Mouse (Mus musculus) macrophage (primary cell): ENCODE measurements around the gene Spata1. TPM values are rescaled to one million over a fixed set of nuclear protein-coding genes. Genes with fewer than 3 reads are reported as not detected.
"Not testable (repeated sequence)": the region's sequence is repeated elsewhere in the genome, so short reads cannot be mapped to it uniquely, and the experiment has no call there.

Source experiments
- H3K27ac ChIP-seq: fragments of 350-480 bp; formaldehyde crosslinking; 2 replicates; pipeline ENCODE4 v1.9.0; 2021
- H3K36me3 ChIP-seq: fragments of 350-480 bp; formaldehyde crosslinking; 2 replicates; pipeline ENCODE4 v1.9.0; 2021; ENCODE audit errors: inconsistent target
- H3K4me3 ChIP-seq: fragments of 350-480 bp; formaldehyde crosslinking; 2 replicates; pipeline ENCODE4 v1.9.0; 2021; ENCODE audit errors: inconsistent target
- H3K79me2 ChIP-seq: fragments of 350-480 bp; formaldehyde crosslinking; 2 replicates; pipeline ENCODE4 v1.9.0; 2021; ENCODE audit errors: inconsistent target
- WGBS: methylation state at CpG from one replicate; pipeline ENCODE4 v1.1.7; 2026; ENCODE audit warnings: inconsistent platforms; ENCODE audit not compliant: missing documents; 5-methylcytosine and 5-hydroxymethylcytosine counted together
- polyA plus RNA-seq: library from polyadenylated mRNA; stranded (reverse); fragments of 250-400 nt; gene quantifications from 3 replicates; pipeline ENCODE4 v1.2.4, GENCODE M21; 2018; ENCODE audit warnings: inconsistent platforms

The Spata1 gene
- polyA plus RNA-seq, 1 experiment from 2014 or later = 3.2 TPM

DNA sequence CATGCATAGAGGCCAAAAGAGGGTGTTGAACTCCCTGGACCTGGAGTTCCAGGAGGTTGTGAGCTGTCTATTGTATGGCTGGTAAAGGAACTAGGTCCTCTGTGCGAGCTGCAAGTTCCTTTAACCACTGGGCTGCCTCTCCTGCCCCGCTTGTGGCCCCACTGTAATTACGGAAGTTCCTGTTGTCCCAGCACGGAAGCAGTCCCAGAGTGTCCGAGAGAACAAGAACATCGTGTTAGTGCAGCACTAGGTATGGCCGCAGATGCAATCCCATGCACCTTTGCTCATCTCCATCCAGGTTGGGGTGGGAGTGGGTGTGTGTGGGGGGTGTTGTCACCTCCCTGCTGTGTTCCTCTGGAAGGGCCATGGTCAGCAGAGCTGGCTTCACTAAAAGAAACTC lies 54.7 kb downstream of the Spata1 start:
- H3K4me3 ChIP-seq = no peak overlapping the region
- H3K36me3 ChIP-seq = no peaks in the 10 kb centered on the region
- H3K27ac ChIP-seq = peak overlapping the region; percentile 37
- H3K79me2 ChIP-seq = no peaks in the 10 kb centered on the region
- 68% methylated on average over 7 of the region's 7 CpGs for WGBS

DNA sequence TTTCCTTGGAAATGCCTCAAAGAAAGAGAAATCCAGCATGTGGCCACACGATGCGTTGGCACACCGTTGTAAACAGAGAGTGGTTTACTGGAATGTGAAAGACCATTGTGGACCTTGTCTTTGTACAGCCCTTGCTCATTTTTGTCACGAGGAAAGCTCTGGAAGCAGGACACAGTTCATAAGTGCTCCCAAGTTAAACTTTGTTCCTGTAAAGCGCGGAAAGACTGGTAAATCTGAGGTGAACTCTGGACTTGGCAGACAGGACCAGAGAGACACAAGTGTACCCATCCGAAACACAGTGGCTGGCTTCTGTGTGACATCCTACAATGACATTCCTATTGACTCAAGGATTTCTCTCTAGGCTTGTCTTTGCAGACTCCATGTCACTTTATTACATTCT lies 56.2 kb downstream of the Spata1 start:
- no peak overlapping the region for H3K27ac ChIP-seq
- no peaks in the 10 kb centered on the region for H3K36me3 ChIP-seq
- no peak overlapping the region for H3K4me3 ChIP-seq
- no peaks in the 10 kb centered on the region for H3K79me2 ChIP-seq
- 97% methylated on average over 7 of the region's 7 CpGs for WGBS

DNA sequence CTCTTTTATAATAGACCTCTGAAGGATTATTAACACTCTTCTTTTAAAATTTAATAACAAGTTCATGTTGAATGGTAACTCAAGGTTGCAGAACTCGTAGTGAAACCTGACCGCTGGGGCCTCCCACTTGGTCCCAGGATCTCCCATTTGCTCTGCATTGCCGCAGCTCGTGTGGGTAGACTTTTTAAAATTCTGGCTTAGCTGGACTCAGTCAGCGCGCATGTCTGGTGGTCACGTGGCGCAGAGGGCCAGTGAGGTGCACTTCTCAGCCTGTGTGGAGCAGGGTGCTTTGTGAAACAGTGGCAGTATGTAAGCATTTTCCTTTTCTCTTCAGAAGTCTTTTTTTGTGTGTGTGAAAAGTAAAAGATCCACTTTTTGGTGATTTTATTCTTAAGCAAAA lies 56.6 kb downstream of the Spata1 start:
- H3K27ac ChIP-seq = no peak overlapping the region
- H3K36me3 ChIP-seq = no peaks in the 10 kb centered on the region
- 95% methylated on average over 8 of the region's 8 CpGs for WGBS

DNA sequence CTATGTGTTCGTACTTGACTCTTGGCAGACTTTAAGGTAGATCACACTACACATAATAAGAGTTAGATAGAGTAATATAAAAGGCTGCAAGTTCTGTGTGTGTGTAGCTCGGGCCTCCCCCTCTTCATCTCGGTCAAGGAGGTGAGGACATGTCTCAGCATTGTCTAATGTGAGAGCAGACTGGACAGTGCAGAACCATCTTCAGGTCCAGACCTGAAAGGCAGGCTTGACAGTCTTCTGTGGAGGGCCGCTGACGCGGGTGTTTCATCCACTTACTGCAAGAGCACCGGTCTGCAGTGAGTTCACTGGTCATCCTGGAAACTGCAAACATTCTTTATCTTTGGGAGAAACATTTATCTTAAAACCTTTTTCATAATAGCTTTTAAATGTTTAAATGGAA lies 57.1 kb downstream of the Spata1 start:
- H3K79me2 ChIP-seq = no peaks in the 10 kb centered on the region
- no peak overlapping the region for H3K27ac ChIP-seq
- H3K4me3 ChIP-seq = no peak overlapping the region
- WGBS = 95% methylated on average over 7 of the region's 7 CpGs
- no peaks in the 10 kb centered on the region for H3K36me3 ChIP-seq

More for the DNA sequence above, 56.6 kb downstream of the Spata1 start:
- H3K4me3 ChIP-seq = no peak overlapping the region
- no peaks in the 10 kb centered on the region for H3K79me2 ChIP-seq

DNA sequence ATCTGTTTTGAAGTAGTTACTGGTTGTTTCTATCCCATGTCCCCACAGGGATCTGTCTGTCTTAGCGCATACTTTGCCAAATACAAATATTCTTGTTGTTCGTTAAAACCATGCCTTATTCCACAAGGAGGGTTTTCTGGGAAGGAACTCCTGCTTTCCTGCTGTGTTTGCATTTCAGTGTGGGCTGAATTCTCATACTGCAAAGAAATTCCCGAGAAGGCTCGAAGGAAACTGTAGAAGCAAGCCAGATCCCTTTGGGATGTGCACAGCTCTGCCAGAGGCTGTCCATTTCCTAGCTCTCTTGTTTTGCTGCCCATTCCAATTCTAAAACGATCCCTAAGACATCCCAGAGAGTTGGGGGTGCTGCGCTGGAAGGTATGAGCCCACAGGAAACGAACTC lies 59.1 kb downstream of the Spata1 start:
- WGBS = 89% methylated on average over 7 of the region's 7 CpGs
- Histone ChIP-seq H3K4me3 (no peak overlapping the region), H3K27ac (no peak overlapping the region), H3K36me3 (no peaks in the 10 kb centered on the region), H3K79me2 (no peaks in the 10 kb centered on the region)

DNA sequence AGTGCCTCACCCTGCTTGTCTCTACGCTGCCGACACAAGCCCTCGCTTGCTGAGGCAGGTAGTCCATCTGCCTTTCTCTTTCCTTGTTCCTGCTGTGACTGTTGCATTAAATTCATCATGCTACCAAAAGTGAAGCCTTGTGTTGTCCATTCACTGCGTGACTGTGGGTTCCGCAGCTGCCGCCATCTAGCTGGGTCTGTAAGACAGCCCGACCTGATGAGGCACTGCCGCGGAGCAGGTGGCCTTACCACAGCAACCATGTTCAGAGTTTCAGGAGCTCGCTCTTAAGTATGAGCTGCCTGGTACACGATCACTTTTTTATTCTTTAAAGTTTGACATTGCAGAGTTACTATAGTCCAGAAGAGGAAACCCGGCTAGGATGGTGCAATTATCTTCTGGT lies 59.5 kb downstream of the Spata1 start:
- Histone ChIP-seq H3K79me2 (no peaks in the 10 kb centered on the region), H3K27ac (no peak overlapping the region), H3K4me3 (no peak overlapping the region), H3K36me3 (no peaks in the 10 kb centered on the region)
- 92% methylated on average over 12 of the region's 12 CpGs for WGBS

DNA sequence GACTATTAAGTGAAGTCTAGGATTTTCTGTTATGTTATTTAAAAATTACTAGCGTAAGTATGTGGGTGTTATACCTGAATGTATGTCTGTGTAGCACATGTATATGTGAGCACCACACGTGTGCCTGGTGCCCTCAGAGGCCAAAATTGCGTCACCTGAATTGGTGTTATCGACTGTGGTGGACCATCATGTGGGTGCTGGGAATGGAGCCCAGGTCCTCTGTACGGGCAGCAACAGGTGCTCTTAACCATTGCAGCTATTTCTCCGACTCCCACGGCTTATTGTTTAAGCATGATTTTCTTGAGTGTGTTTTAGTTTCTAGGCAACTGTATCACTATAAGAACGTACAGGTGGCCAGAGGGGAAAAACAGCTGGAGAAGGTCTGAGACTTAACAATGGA lies 63.4 kb downstream of the Spata1 start:
- H3K36me3 ChIP-seq = no peaks in the 10 kb centered on the region
- 93% methylated on average over 8 of the region's 8 CpGs for WGBS
- no peak overlapping the region for H3K27ac ChIP-seq
- H3K4me3 ChIP-seq = no peak overlapping the region
- no peaks in the 10 kb centered on the region for H3K79me2 ChIP-seq

DNA sequence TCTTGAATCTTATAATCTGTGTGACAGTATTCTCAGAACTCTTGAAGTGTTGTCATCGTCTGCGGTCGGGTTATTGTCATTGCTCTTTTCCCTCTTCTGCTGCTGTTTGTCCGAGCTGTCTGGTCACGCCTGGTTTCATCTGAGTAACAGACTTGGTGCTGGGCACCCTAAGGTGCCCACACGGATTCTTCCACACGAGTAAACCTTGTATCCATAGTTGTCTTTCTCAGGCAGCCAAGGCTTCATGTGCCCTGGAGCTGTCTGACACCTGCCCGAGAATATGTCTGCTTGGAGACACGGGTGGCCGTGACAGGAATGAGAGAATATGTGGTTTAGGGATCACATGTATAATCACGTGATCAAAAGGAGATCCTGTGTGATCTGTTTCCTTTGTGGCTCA lies 64.0 kb downstream of the Spata1 start:
- 95% methylated on average over 11 of the region's 11 CpGs for WGBS
- Histone ChIP-seq H3K27ac (no peak overlapping the region), H3K4me3 (no peak overlapping the region), H3K36me3 (no peaks in the 10 kb centered on the region), H3K79me2 (no peaks in the 10 kb centered on the region)

DNA sequence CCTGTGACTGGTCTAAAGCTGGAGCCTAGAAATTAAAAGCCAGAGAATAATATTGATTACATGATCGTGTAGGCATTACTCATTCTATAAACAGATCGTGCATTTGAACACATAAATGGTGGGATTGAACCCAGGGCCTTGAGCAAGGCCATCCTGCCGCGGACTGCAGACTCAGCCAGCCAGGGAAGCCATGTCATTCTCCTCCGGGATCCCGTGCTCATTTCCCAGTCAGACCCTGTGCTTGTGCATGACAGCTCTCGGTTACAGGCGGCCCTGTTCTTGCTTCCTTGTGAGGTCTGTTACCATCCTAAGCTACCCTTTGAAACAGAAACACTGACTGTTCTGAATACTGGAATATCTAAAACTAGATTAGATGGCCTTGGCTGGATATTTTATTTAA lies 64.9 kb downstream of the Spata1 start:
- H3K27ac ChIP-seq = no peak overlapping the region
- H3K79me2 ChIP-seq = no peaks in the 10 kb centered on the region
- 96% methylated on average over 8 of the region's 8 CpGs for WGBS
- no peaks in the 10 kb centered on the region for H3K36me3 ChIP-seq
- H3K4me3 ChIP-seq = no peak overlapping the region

DNA sequence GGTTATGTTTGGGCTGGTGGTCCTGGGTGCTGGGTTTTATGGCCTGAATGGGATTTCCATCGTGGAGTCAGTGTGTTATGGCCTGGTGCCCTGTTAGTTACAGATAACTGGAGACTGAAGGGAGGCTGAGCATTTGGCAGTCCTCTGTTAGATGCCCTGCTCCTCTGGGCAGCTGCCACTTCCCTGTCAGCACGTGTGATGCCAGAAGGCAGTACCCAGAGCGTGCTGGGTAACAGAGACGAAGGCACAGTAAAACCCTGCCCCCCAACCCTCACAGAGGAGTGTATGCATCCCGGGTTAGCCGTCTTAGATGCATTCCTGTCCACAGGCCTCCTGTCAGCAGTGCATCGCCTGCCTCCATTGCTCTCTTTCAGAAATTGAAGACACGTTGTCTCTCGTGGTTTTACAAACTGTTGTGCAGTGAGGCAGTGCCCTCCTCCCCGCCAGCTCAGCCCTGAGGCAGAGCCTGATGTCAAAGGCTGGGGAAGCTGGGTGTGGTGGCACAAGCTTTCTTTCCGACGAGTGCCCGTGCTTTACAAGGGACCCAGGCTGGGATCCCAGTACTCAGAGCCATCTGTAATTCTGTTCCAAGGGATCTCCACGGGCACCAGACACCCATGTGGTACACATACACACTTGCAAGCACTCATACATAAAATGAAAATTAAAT lies 65.7 kb downstream of the Spata1 start:
- WGBS = 93% methylated on average over 14 of the region's 14 CpGs
- H3K79me2 ChIP-seq = no peaks in the 10 kb centered on the region
- H3K36me3 ChIP-seq = no peaks in the 10 kb centered on the region
- no peak overlapping the region for H3K27ac ChIP-seq
- H3K4me3 ChIP-seq = no peak overlapping the region

DNA sequence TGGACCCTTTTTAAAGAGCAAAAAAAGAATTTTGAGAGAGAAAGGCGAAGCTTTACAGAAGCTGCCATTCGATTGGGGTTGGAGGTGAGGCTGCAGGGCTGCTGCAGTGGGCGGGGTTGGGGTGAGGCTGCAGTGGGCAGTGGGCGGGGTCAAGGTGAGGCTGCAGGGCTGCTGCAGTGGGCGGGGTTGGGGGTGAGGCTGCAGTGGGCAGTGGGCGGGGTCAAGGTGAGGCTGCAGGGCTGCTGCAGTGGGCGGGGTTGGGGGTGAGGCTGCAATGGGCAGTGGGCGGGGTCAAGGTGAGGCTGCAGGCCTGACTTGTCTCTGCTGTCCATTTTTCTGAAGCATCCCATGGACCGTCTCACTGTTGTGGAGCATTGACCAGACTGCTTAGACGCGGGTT lies 66.5 kb downstream of the Spata1 start:
- H3K27ac ChIP-seq, H3K4me3 ChIP-seq, H3K36me3 ChIP-seq, H3K79me2 ChIP-seq: not testable (repeated sequence)
- WGBS = 94% methylated on average over 8 of the region's 11 CpGs

DNA sequence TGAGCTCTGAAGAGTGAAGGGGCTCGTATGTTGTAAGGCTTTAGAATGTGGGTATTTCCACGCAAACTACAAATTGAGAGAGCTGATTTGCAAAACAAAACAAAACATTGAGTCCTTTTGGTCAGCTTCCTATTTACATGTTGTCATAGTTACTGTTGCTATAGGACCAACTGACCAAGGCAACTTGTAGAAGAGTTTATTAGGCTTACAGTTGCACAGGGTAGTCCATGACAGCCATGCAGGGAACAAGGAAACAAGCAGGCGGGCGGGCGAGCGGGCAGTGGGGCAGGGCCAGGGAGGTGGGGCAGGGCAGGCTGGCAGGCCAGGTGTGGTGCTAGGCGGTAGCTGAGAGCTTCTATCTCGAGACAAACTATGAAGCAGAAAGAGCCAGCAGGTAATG lies 73.1 kb downstream of the Spata1 start:
- no peaks in the 10 kb centered on the region for H3K36me3 ChIP-seq

DNA sequence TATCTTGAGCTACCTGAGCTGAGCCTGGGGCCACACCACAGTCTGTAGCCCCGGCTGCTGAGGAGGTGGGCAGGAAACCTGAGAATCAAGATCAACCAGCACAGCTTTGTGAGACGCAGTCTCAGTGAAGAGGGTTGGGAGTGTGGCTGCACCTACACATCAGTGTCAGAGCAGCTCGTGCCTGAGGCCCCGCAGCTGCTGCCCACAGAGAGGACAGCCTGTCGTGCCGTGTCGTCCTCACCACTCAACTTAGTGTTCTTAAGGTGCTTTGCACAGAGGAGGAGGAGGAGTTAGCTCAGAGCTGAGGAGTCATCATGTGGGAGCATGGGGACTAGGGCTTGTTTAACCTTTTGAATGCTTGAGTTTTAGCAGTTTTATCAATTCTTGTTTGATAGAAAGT lies 73.7 kb downstream of the Spata1 start:
- Histone ChIP-seq H3K4me3 (no peak overlapping the region), H3K79me2 (no peaks in the 10 kb centered on the region), H3K36me3 (no peaks in the 10 kb centered on the region), H3K27ac (no peak overlapping the region)
- 94% methylated on average over 7 of the region's 7 CpGs for WGBS

More for the DNA sequence above, 73.1 kb downstream of the Spata1 start:
- Histone ChIP-seq H3K79me2 (no peaks in the 10 kb centered on the region), H3K4me3 (no peak overlapping the region), H3K27ac (no peak overlapping the region)
- 98% methylated on average over 8 of the region's 8 CpGs for WGBS

DNA sequence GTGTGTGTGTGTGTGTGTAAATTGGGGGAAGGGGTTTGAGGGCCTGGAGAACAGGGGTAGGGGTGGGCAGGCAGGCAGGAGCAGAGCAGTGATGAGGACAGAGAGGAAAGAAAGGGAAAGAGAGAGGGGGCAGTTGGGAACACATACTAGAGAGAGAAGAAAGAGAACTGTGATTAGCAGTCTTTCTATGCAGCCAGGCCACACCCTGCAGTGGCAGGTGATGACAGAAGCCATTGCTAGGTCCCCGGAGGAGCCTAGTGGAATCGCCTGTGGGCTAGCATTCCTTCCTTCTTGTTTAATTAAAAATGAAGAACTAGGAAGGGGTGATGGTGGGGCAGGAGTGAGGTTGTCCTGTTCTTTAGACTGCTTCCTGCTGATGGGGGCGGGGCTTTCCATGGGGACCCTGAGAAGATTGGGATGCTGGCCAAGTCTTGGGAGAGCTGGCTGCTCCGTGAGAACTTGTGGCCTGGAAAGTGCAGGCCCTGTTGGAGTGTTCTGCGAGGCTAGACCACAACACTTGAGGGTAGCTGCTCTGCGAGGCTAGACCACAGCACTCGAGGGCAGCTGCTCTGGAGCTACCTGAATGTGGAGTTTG lies 75.2 kb downstream of the Spata1 start:
- Histone ChIP-seq H3K79me2 (no peaks in the 10 kb centered on the region), H3K4me3 (no peak overlapping the region), H3K27ac (no peak overlapping the region), H3K36me3 (no peaks in the 10 kb centered on the region)
- WGBS = 92% methylated on average over 7 of the region's 7 CpGs

DNA sequence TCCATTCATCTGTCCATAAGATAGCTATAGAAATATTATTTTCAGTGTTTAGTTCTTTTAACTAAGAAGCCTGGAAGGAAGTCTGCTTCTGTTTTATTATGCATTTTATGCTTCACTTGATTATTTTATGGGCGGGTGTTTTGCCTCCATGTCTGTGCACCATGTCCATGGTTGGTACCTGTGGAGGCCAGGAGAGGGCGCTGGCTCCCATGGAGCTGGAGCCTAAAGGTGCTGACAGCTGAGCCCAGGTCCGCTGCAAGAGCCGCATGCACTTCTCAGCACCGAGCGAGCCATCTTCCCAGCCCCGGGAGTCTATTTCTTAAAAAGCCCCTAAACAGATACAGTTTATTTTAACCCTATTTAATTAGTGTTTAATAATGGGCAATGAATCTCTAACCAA lies 75.8 kb downstream of the Spata1 start:
- Histone ChIP-seq H3K27ac (no peak overlapping the region), H3K79me2 (no peaks in the 10 kb centered on the region), H3K4me3 (no peak overlapping the region), H3K36me3 (no peaks in the 10 kb centered on the region)
- WGBS = 88% methylated on average over 7 of the region's 7 CpGs

DNA sequence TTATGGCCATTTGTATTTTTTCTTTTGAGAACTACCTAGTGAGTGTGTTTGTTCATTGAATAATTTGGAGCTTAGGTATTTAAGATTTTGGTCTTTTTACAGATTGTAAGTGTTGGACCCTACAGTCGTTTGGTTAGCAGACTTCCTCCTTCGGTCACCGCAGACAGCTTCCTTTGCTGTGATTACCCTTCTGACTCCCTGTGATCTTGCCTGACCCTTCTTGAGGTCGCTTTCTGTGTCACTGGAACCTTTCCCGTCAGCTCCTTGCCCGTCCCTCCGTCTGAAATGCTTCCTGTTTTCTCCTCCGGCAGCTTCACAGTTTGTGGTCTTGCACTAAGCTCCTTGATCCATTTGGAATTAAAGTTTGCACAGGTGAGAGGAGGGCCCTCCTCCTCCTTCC lies 77.8 kb downstream of the Spata1 start:
- 3% methylated on average over 8 of the region's 8 CpGs for WGBS
- Histone ChIP-seq H3K27ac (no peak overlapping the region), H3K36me3 (no peaks in the 10 kb centered on the region), H3K4me3 (no peak overlapping the region), H3K79me2 (no peaks in the 10 kb centered on the region)
